Mouse (Mus musculus): ENCODE measurements around the gene Osbpl7. TPM values are rescaled to one million over a fixed set of nuclear protein-coding genes. Genes with fewer than 3 reads are reported as not detected.

The Osbpl7 gene
- total RNA-seq, 2 experiments from 2014 or later: 8.5 to 10.5 TPM

GRCm38 (mm10) chr11:97080291-97080690, 29.9 kb downstream of the Osbpl7 start:
- ATAC-seq (replicated peaks; ENCODE audit: poor library complexity): no peak

GRCm38 (mm10) chr11:97082977-97083376, 32.5 kb downstream of the Osbpl7 start:
- ATAC-seq (replicated peaks; ENCODE audit: poor library complexity): peak; percentile 87

GRCm38 (mm10) chr11:97083401-97084140, 33.1 kb downstream of the Osbpl7 start:
- ATAC-seq (replicated peaks; ENCODE audit: poor library complexity): 0 out of 2 replicates have a peak, but pooled peaks have one; percentile 14

- ATAC-seq (replicated peaks; ENCODE audit: poor library complexity): no peak
Observed at GRCm38 (mm10) chr11:97084821-97085505, 34.5 kb downstream of the Osbpl7 start.

GRCm38 (mm10) chr11:97086365-97086764, 35.9 kb downstream of the Osbpl7 start:
- no peak for ATAC-seq (replicated peaks; ENCODE audit: poor library complexity)

- ATAC-seq (replicated peaks; ENCODE audit: poor library complexity): no peak
Observed at GRCm38 (mm10) chr11:97094600-97094999, 44.2 kb downstream of the Osbpl7 start.

GRCm38 (mm10) chr11:97098791-97099190, 48.4 kb downstream of the Osbpl7 start:
- ATAC-seq (replicated peaks; ENCODE audit: poor library complexity): no peak

- peak; percentile 73 for ATAC-seq (replicated peaks; ENCODE audit: poor library complexity)
Observed at GRCm38 (mm10) chr11:97101722-97102121, 51.3 kb downstream of the Osbpl7 start.

- ATAC-seq (replicated peaks; ENCODE audit: poor library complexity): peak; percentile 59
Observed at GRCm38 (mm10) chr11:97103163-97104090, 53.0 kb downstream of the Osbpl7 start.

GRCm38 (mm10) chr11:97104091-97104483, 53.7 kb downstream of the Osbpl7 start:
- no peak for ATAC-seq (replicated peaks; ENCODE audit: poor library complexity)

GRCm38 (mm10) chr11:97108976-97109375, 58.5 kb downstream of the Osbpl7 start:
- ATAC-seq (replicated peaks; ENCODE audit: poor library complexity): no peak

GRCm38 (mm10) chr11:97112519-97113125, 62.2 kb downstream of the Osbpl7 start:
- no peak for ATAC-seq (replicated peaks; ENCODE audit: poor library complexity)

GRCm38 (mm10) chr11:97114671-97115601, 64.5 kb downstream of the Osbpl7 start, which contains the start of gene Tbx21:
TSS of gene Tbx21 (minus strand) at chr11:97115331.
- no peak for ATAC-seq (replicated peaks; ENCODE audit: poor library complexity)

- ATAC-seq (replicated peaks; ENCODE audit: poor library complexity): no peak
Observed at GRCm38 (mm10) chr11:97115797-97116196, 65.4 kb downstream of the Osbpl7 start.

Other genes starting within 250 kb of the Osbpl7 start
- gene Nfe2l1, start 220.7 kb upstream of the Osbpl7 start, total RNA-seq (2015): 39.0 and 39.8 TPM in 2 replicates
- gene Nfe2l1, start 220.7 kb upstream of the Osbpl7 start, total RNA-seq (2017): 41.0 and 42.5 TPM in 2 replicates
- 6.2 and 6.5 TPM in 2 replicates for gene Copz2, start 200.8 kb upstream of the Osbpl7 start, total RNA-seq (2015)
- 3.3 and 4.0 TPM in 2 replicates for gene Copz2, start 200.8 kb upstream of the Osbpl7 start, total RNA-seq (2017)
- gene Cdk5rap3, start 134.1 kb upstream of the Osbpl7 start, total RNA-seq (2015): 30.3 and 31.4 TPM in 2 replicates
- gene Cdk5rap3, start 134.1 kb upstream of the Osbpl7 start, total RNA-seq (2017): 70.1 and 74.3 TPM in 2 replicates
- not detected in 2 replicates for gene Prr15l, start 122.5 kb upstream of the Osbpl7 start, total RNA-seq (2015)
- not detected in 2 replicates for gene Prr15l, start 122.5 kb upstream of the Osbpl7 start, total RNA-seq (2017)
- gene Pnpo, start 106.6 kb upstream of the Osbpl7 start, total RNA-seq (2015): 22.5 and 23.0 TPM in 2 replicates
- gene Pnpo, start 106.6 kb upstream of the Osbpl7 start, total RNA-seq (2017): 36.3 and 38.7 TPM in 2 replicates
- gene Sp2, start 67.7 kb upstream of the Osbpl7 start, total RNA-seq (2015): 21.0 and 27.4 TPM in 2 replicates
- gene Sp2, start 67.7 kb upstream of the Osbpl7 start, total RNA-seq (2017): 2.3 and 2.8 TPM in 2 replicates
- not detected in 2 replicates for gene Sp6, start 37.2 kb upstream of the Osbpl7 start, total RNA-seq (2015)
- 0.03 TPM in 1 of 2 replicates, not detected in the other for gene Sp6, start 37.2 kb upstream of the Osbpl7 start, total RNA-seq (2017)
- gene Scrn2, start 20.7 kb upstream of the Osbpl7 start, total RNA-seq (2015): 3.0 and 4.2 TPM in 2 replicates
- 18.3 and 21.1 TPM in 2 replicates for gene Scrn2, start 20.7 kb upstream of the Osbpl7 start, total RNA-seq (2017)
- gene Lrrc46, start 9.2 kb upstream of the Osbpl7 start, total RNA-seq (2015): 0.64 and 0.69 TPM in 2 replicates
- gene Lrrc46, start 9.2 kb upstream of the Osbpl7 start, total RNA-seq (2017): not detected in 2 replicates
- 32.1 and 34.0 TPM in 2 replicates for gene Mrpl10, start 9.1 kb upstream of the Osbpl7 start, total RNA-seq (2015)
- 19.7 and 24.5 TPM in 2 replicates for gene Mrpl10, start 9.1 kb upstream of the Osbpl7 start, total RNA-seq (2017)
- gene Tbx21, start 64.7 kb downstream of the Osbpl7 start, total RNA-seq (2015): not detected in 2 replicates
- gene Tbx21, start 64.7 kb downstream of the Osbpl7 start, total RNA-seq (2017): not detected in 2 replicates
- gene Tbkbp1, start 100.9 kb downstream of the Osbpl7 start, total RNA-seq (2015): 3.6 and 4.1 TPM in 2 replicates
- 2.5 and 5.8 TPM in 2 replicates for gene Tbkbp1, start 100.9 kb downstream of the Osbpl7 start, total RNA-seq (2017)
- gene Kpnb1, start 137.3 kb downstream of the Osbpl7 start, total RNA-seq (2015): 156 and 175 TPM in 2 replicates
- gene Kpnb1, start 137.3 kb downstream of the Osbpl7 start, total RNA-seq (2017): 312 and 387 TPM in 2 replicates
- 38.7 TPM in 2 replicates for gene Npepps, start 230.0 kb downstream of the Osbpl7 start, total RNA-seq (2015)
- gene Npepps, start 230.0 kb downstream of the Osbpl7 start, total RNA-seq (2017): 24.6 and 27.9 TPM in 2 replicates

All from megakaryocyte progenitor cell, adult 5-6 weeks (primary cell).